Mouse (Mus musculus): Measurements from ENCODE around the gene Mia. TPM values are rescaled to one million over a fixed set of nuclear protein-coding genes. Genes with fewer than 3 reads are reported as not detected.

The Mia gene
- total RNA-seq (2021), result not detected

DNA sequence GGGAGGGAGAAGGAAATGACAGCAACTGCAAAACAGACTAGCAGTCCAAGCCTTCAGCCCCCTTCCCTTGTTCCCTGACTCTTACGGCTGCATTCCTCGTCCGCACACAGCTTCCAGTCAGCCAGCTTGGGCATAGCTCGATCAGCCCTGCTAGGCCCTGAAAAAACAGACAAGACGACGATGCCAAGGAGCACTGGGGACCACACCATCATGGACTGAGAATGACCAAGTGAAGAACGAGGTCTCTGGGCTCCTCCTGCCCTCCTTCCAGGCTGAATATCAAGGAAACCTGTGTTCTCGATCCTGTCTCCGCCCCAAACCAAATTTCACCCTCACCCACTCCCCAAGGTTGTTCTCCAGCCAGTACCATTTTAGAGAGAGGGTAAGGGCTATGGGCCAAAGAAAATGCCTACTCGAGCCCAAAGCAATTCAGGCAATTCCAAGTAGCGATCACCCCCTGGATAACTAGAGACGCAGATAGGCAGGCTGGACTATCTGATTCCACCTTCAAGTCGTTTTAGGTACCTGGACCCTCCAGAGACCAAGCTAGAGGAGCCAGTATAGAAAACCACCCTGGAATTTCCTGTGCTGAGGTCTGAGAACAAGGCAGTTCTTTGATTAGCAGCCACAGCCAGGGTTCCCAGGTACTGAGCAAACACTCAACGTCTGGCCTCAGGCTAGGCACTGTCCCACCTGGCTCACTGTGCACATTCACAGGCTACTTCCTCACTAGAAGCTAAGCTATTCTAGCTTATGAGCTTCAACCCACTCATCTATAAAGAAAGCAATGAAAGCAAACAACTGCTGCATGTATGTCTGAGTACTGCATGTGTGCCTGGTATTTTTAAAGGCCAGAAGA lies at the start of gene Mia, which contains the start of gene Gm21983:
Mia (minus strand) TSS at position 321 of the 859 bp plus-strand sequence.
Gm21983 (minus strand) TSS at position 250 of the 859 bp plus-strand sequence.
- DNase-seq (ENCODE audit: low spot score), result no peak
- intact Hi-C loops (cut with DNase I), result no loop called here

DNA sequence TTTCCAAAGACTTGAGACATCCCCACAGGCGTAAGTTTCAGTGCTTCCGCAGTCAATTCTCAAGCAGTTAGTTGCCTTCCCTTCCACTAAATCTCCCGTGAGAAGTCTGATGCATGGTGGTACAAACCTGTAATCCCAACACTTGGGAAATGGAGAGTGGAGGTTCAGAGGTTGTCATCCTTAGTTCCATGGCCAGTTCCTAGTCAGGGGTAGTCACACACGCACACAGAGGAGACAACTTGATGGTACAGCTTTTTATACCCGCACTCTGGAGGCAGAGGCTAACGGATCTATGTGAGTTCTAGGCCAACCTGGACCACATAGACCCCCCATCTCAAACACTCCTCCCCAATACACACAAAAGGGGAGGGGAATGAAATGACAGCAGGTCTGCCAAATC lies 47.9 kb upstream of the Mia start:
- intact Hi-C loops (cut with DNase I), result no loop called here

DNA sequence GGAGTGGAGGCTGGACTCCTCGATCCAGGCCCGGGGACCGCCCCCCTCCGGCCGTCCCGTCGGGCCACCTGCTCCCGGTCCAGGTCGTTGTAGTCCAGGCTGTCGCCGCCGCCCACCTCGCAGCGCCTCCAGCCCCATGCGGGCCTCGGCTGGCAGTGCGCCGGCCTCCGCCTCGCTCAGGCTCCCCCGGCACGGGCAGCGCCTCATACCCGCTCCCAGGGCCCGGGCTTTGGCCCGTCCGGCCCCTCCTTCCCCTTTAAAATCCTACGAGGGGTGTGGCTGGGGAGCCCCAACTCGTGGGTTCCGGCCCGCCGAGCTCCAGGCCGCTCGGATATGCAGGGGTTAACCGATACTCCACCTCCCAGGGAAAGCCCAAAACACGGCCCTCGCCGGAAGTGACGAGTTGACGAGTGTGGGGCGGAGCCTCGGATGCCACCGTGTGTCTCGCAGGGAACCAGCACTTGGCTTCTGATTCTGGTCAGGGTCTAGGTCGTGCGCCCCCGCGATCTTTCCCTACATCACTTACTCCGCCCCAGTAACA lies 47.4 kb upstream of the Mia start, which contains the start of gene Itpkc:
Itpkc (minus strand) TSS at position 381 of the 541 bp plus-strand sequence.
- intact Hi-C loops (cut with DNase I), result no loop called here
- DNase-seq (ENCODE audit: low spot score), result peak; percentile 88

More for the DNA sequence above, 47.9 kb upstream of the Mia start:
- no peak for DNase-seq (ENCODE audit: low spot score)

DNA sequence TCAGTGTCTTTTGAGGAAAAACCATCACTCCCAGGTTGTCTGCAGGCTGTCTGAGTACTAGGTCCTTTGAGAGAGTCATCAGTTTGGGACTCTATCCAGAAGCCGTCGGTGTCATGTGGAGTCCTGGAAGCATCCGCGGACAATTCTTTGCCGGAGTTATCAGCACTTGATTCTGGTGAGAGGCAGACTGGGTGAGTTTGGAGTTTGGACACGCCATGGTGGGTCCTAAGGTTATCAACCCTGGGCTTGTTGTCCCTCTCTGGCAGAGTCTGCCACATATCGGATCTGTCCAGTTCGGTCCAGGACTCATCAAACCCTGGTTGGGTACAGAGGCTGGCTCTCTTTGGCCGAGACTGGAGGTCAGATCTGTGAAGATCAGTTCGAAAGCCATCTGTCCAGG lies 46.7 kb upstream of the Mia start:
- DNase-seq (ENCODE audit: low spot score), result no peak
- intact Hi-C loops (cut with DNase I), result loop anchor here (2.0 kb wide), 1 partner anchor 25 kb away; no protein-coding TSS in a partner anchor

DNA sequence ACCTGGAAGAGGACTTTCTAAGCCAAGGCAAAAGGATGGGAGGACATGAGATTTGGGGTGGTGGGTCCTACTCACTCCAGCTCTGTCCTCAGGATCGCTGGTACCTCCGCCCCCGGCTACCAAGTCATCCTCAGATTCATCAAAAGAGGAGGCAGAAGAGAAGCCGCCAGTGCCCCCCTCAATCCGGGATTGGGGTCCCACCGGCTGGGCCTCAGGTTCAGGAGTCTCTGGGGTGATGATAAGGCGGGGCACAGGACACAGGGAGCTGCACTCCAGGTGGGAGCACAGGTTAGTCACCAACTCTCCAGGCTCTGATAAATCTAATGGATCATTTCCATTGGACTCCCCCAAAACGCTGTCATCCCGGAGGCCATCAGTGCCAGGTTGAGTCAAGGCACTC lies 46.3 kb upstream of the Mia start:
- no peak for DNase-seq (ENCODE audit: low spot score)
- intact Hi-C loops (cut with DNase I), result loop anchor here (2.0 kb wide), 1 partner anchor 24 kb away; no protein-coding TSS in a partner anchor

DNA sequence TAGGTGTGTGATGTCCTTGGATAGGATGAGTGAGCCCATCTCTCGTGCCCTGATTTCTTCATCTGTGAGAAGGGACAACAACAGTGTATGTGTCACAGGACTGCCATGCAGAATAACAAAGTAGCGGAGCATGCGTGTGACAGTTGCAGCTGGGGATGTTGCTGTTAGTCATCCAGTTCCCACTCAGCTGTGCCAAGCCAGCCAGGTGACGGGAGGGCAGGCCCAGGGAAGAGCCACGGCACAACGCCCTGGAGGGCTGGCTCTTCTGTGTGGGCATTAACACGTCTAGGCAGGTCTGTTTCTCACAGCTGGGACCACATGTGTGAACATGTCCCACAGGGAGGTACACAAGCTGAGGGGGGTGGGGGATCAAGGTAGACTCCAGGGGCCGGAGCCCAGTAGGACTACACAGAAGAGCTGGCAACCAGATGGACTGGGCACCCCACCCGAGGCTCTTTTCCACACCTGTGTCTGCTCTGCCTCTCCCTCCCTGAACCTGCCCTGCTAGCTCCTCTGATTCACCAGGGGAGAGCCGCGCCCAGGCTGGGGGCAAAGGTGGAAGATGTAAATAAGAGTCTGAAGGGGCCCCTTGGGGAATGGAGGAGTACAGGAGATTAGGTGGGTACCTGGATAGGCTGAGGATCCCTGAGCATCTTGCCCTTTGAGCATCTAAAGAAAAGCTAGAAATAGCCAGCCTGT lies 44.1 kb upstream of the Mia start:
- intact Hi-C loops (cut with DNase I), result no loop called here
- no peak for DNase-seq (ENCODE audit: low spot score)

DNA sequence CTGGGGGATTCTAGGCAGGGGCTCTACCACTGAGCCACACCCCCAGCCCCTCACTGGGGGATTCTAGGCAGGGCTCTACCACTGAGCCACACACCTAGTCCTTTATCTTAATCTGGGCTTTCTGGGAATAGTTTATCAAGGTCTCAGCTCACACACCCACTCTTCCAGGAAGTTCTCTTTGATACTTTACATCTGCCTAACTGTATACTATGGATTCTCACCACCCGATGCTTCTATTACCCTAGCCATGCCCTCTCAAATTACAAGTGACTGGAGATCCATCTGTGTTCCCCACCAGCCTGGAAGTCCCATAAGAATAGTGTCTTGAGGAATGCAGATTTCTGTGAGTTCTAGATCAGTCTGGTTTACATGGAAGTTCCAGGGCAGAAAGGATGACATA lies 41.6 kb upstream of the Mia start:
- no peak for DNase-seq (ENCODE audit: low spot score)
- intact Hi-C loops (cut with DNase I), result no loop called here

- intact Hi-C loops (cut with DNase I), result no loop called here
- DNase-seq (ENCODE audit: low spot score), result no peak
Observed at GRCm38 (mm10) chr7:27221939-27222338, 41.0 kb upstream of the Mia start.

GRCm38 (mm10) chr7:27219937-27220336 lies 39.0 kb upstream of the Mia start:
- DNase-seq (ENCODE audit: low spot score), result no peak
- intact Hi-C loops (cut with DNase I), result no loop called here

DNA sequence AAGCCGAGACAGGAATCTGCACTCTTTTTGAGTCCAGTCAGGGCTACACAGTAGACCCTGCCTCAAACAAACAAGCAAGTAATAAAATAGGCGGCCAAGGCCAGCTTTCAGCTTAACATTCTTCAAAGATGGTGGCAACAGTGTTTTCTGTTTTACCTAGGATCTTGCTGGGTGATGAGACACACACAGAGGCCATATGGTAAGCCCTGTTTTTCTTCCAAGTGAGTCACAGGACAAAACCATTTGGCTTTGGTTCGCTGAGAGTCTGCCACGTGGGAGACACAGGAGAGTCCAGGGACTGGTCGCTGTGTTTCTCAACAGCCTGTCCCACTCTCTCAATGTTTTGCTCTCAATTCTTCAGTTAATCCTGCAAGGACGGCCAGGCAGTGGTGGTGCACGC lies 37.6 kb upstream of the Mia start:
- DNase-seq (ENCODE audit: low spot score), result no peak
- intact Hi-C loops (cut with DNase I), result no loop called here

- no peak for DNase-seq (ENCODE audit: low spot score)
- intact Hi-C loops (cut with DNase I), result no loop called here
Observed at GRCm38 (mm10) chr7:27212626-27213025, 31.7 kb upstream of the Mia start.

DNA sequence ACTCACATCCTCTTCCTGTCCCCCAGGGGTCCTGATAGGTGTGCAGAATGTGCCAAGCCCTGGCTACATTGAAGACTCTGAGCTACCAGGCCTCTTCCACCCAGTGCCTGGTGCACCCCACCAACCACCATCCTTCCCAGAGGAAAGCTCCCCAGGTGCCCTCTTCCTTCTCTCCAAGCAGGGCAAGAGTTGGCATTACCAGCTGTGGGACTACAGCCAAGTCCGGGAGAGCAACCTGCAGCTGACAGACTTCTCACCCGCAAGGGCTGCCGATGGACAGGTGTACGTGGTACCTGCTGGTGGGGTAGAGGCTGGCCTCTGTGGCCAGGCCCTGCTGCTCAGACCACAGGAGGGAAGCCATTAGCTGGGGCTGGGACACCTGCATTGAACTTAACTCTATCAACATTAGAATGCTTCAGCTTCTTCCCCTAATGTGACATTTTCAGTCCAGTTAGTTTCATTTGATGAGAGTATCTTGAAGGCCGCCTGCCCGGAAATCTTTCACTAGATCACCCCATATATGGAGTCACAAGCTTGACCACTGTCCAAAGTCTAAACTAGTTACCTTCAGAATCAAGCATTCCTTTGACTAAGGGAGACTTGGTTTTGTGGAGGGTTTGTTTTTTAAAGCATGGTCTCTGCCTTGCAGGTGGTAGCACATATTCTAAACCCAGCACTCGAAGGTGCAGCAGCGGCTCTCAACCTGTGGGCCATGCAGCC lies 22.9 kb upstream of the Mia start:
- no peak for DNase-seq (ENCODE audit: low spot score)
- intact Hi-C loops (cut with DNase I), result loop anchor here (2.0 kb wide), 1 partner anchor 23 kb away; no protein-coding TSS in a partner anchor

- intact Hi-C loops (cut with DNase I), result no loop called here
- no peak for DNase-seq (ENCODE audit: low spot score)
Observed at GRCm38 (mm10) chr7:27198779-27199178, 17.8 kb upstream of the Mia start.

DNA sequence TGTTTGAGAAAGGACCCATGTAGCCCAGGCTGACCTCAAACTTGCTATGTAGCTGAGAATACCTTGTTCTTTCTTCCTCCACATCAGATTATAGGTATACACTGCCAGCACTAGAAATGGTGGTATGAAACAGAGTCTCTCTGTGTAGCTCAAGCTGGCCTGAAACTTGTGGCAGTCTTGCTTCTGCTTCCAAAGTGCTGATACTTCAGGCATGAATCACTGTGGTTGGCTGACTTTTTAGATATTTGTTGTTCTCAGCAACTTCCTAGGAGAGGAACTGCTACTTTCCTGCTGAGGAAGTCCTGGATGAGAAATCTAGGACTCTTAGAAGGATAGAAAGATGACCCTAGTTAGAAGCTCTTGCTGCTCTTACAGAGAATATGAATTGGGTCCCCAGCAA lies 17.4 kb upstream of the Mia start:
- DNase-seq (ENCODE audit: low spot score), result no peak
- intact Hi-C loops (cut with DNase I), result no loop called here

- DNase-seq (ENCODE audit: low spot score), result no peak
- intact Hi-C loops (cut with DNase I), result no loop called here
Observed at GRCm38 (mm10) chr7:27197634-27198033, 16.7 kb upstream of the Mia start.

- no peak for DNase-seq (ENCODE audit: low spot score)
- intact Hi-C loops (cut with DNase I), result no loop called here
Observed at GRCm38 (mm10) chr7:27197136-27197535, 16.2 kb upstream of the Mia start.

DNA sequence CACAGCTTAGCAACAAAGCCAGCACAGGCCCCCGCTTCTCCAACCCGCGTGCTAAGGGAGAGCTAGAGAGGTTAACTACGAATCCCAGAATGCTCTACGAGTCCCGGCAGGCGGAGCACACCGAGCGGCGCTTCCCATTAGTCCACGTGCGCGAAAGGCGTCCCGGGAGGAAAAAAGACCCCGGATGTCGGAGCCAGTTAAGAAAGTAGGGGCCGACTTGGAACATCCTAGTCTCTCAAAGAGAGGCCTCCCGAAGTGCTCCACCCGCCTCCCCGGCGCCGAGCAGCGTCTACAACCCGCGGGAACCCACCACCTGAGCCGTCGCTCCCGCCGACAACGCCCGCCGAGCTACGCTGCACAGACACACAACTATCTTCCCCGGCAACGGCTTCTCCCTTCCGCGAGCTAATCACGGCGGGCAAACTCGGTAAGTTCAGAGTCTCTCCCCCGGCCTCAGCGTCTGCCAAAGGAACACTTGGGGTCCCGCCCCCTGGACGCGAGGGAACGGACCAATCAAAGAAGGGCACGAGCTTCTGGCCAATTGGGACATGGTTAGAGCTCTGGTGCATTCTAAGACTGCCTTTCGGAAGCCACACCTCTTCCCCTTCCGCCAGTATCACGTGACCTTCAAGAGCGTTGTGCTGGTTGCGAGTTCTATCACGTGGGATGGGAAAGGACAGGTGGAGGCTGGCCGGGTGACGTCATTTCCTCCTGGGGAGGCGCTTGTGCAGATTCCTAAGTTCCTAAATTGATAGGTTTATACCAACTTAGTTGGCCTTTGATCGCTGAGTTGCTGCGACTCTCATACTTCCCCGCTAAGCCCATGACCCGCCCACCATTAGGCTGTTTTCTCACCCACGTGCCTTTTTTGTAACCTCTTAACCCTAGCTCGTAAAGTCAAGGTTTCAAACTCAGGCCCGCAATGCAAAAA lies 15.0 kb upstream of the Mia start, which contains the start of the genes BC024978 and Snrpa:
BC024978 (plus strand) TSS at position 101 of the 931 bp plus-strand sequence.
Snrpa (minus strand) TSS at position 591 of the 931 bp plus-strand sequence.
- intact Hi-C loops (cut with DNase I), result no loop called here
- DNase-seq (ENCODE audit: low spot score), result peak; percentile 98

- intact Hi-C loops (cut with DNase I), result no loop called here
- DNase-seq (ENCODE audit: low spot score), result no peak
Observed at GRCm38 (mm10) chr7:27193731-27194130, 12.8 kb upstream of the Mia start.

DNA sequence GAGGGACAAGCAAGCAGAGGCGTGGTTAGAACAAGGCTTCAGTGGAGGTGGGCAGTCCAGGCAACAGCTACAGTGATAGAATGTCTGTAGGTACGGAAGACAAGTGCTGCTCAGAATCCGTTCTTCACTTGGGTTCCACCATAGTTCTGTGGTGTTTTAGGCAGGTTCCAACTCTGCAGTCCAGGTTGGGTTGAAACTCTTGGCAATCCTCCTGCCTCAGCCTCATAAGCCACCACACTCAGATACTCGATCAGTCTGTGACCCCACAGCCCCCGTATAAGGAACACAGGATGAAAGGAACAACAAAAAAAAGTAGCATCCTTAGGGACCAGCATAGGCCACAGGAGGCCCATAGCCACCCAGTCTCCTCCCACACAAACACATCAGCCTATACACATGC lies 11.5 kb upstream of the Mia start:
- DNase-seq (ENCODE audit: low spot score), result no peak
- intact Hi-C loops (cut with DNase I), result no loop called here
